Mouse (Mus musculus) lung, postnatal 36 days (tissue): ENCODE data around the gene Taf3.

ENCODE experiments used
- DNase-seq: peaks from one replicate; pipeline ENCODE4 v3.0.0; 2022; ENCODE audit warnings: mixed read lengths

Gene Taf3

GRCm38 (mm10) chr2:10048461-10048860, at the start of gene Taf3:
Taf3 (minus strand) TSS chr2:10048596.
- peak; percentile 97 for DNase-seq

- no peak for DNase-seq
Measured at GRCm38 (mm10) chr2:10094327-10095100, 46.1 kb upstream of the Taf3 start.

GRCm38 (mm10) chr2:10087256-10087850, 39.0 kb upstream of the Taf3 start:
- DNase-seq, result no peak

GRCm38 (mm10) chr2:10082737-10083136, 34.3 kb upstream of the Taf3 start:
- DNase-seq, result no peak

GRCm38 (mm10) chr2:10081453-10082080, 33.2 kb upstream of the Taf3 start:
- DNase-seq, result no peak

GRCm38 (mm10) chr2:10080310-10081010, 32.1 kb upstream of the Taf3 start, which contains the start of the genes Atp5c1 and Kin:
Atp5c1 (minus strand) TSS chr2:10080510.
Kin (plus strand) TSS chr2:10080593.
- DNase-seq, result peak; percentile 98

GRCm38 (mm10) chr2:10079745-10080309, 31.4 kb upstream of the Taf3 start:
- peak; percentile 47 for DNase-seq

GRCm38 (mm10) chr2:10076675-10077074, 28.3 kb upstream of the Taf3 start:
- no peak for DNase-seq

GRCm38 (mm10) chr2:10074470-10074869, 26.1 kb upstream of the Taf3 start:
- DNase-seq, result no peak

GRCm38 (mm10) chr2:10071751-10072150, 23.4 kb upstream of the Taf3 start:
- no peak for DNase-seq

GRCm38 (mm10) chr2:10058836-10059235, 10.4 kb upstream of the Taf3 start:
- DNase-seq, result no peak

- no peak for DNase-seq
Measured at GRCm38 (mm10) chr2:10051996-10052395, 3.6 kb upstream of the Taf3 start.

- DNase-seq, result no peak
Measured at GRCm38 (mm10) chr2:10050878-10051277, 2.5 kb upstream of the Taf3 start.

GRCm38 (mm10) chr2:10049456-10049855, 1.1 kb upstream of the Taf3 start:
- no peak for DNase-seq

GRCm38 (mm10) chr2:10047758-10048436, 499 bp downstream of the Taf3 start:
- DNase-seq, result peak; percentile 14

- DNase-seq, result no peak
Measured at GRCm38 (mm10) chr2:10034976-10035375, 13.4 kb downstream of the Taf3 start.

- no peak for DNase-seq
Measured at GRCm38 (mm10) chr2:10033684-10034083, 14.7 kb downstream of the Taf3 start.

- no peak for DNase-seq
Measured at GRCm38 (mm10) chr2:10029755-10030154, 18.6 kb downstream of the Taf3 start.

- no peak for DNase-seq
Measured at GRCm38 (mm10) chr2:10024264-10024663, 24.1 kb downstream of the Taf3 start.

- DNase-seq, result no peak
Measured at GRCm38 (mm10) chr2:10021296-10021695, 27.1 kb downstream of the Taf3 start.

GRCm38 (mm10) chr2:10014951-10015635, 33.3 kb downstream of the Taf3 start:
- DNase-seq, result no peak
